26 mouse cellular contexts compared by ENCODE assay signal in the genomic region with DNA sequence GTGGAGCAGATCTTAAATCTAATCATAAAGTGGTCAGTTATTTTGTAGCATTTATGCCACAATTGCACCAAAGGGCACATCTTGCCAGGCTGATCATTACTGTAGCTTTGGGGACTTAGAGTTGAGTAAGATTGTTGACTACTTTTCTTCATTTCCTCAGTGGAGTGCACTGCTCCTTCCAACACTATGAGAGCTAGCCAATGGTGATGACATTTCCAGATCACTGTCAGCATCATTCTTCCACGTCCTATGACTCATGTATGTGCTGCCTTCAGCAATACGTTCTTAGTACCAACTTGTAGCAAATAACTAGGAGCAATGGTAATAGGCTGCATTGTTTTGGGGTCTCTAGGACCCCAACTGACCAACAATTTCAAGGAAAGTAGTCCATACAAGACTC. TPM values are rescaled to one million over a fixed set of nuclear protein-coding genes. Genes with fewer than 3 reads are reported as not detected.
"Had no signal": no experiment of that assay in that cellular context is flagged by ENCODE, and none has a peak within 500 bp of the region (broad histone marks: within the 10 kb centered on the region; RNA-seq: fewer than 3 reads in every experiment).

No protein-coding gene starts in this region.

- H3K9me3 ChIP-seq: heart, embryonic 15.5 days; intestine, embryonic 15.5 days; limb, embryonic 10.5 days; liver, embryonic 13.5 days; liver, embryonic 15.5 days had no signal

- H3K4me3 ChIP-seq: heart, embryonic 13.5 days; heart, embryonic 15.5 days; hindbrain, embryonic 10.5 days; hindbrain, embryonic 12.5 days; intestine, embryonic 15.5 days; layer of hippocampus, adult 2 months; left cerebral cortex, adult 2 months; limb, embryonic 10.5 days; limb, embryonic 12.5 days; liver, embryonic 13.5 days; liver, embryonic 15.5 days had no signal

- DNase-seq: gastrocnemius, postnatal 14 days; gastrocnemius, postnatal 36 days; heart, postnatal 14 days; heart, postnatal 36 days; kidney, adult 18-20 months; kidney, adult 8-10 months; kidney, postnatal 10 days; kidney, postnatal 25 days; kidney, postnatal 4 days; liver; liver, embryonic 13.5 days had no signal

- H3K27me3 ChIP-seq: heart, embryonic 13.5 days; heart, embryonic 15.5 days; hindbrain, embryonic 12.5 days; intestine, embryonic 15.5 days; liver, embryonic 13.5 days; liver, embryonic 15.5 days had no signal

- H3K27ac ChIP-seq: heart, embryonic 13.5 days; heart, embryonic 15.5 days; hindbrain, embryonic 10.5 days; hindbrain, embryonic 12.5 days; hindbrain, embryonic 14.5 days; intestine, embryonic 15.5 days; layer of hippocampus, adult 2 months; left cerebral cortex, adult 2 months; limb, embryonic 10.5 days; limb, embryonic 12.5 days; liver, embryonic 13.5 days; liver, embryonic 15.5 days had no signal

- H3K36me3 ChIP-seq: heart, embryonic 15.5 days; hindbrain, embryonic 10.5 days; hindbrain, embryonic 12.5 days; intestine, embryonic 15.5 days; limb, embryonic 10.5 days; liver, embryonic 13.5 days; liver, embryonic 15.5 days had no signal

- ATAC-seq: hindbrain, embryonic 16.5 days; inflammation-experienced regulatory T-cells, adult 6 months; intestine, embryonic 15.5 days; intestine, postnatal 0 days had no signal

- H3K4me1 ChIP-seq: intestine, embryonic 15.5 days; liver, embryonic 13.5 days; liver, embryonic 15.5 days had no signal

RNA-seq across cellular contexts. Expression of a gene that starts 33.7 kb away (rescaled TPM):
- total RNA-seq: granulocyte monocyte progenitor cell, adult 5-6 weeks had no signal
- polyA plus RNA-seq: inflammation-experienced regulatory T-cells, adult 6 months had no signal
